Mouse (Mus musculus) spleen, adult 10 weeks (tissue): ENCODE data around the gene Lyrm4. TPM values are rescaled to one million over a fixed set of nuclear protein-coding genes. Genes with fewer than 3 reads are reported as not detected.

Experiments
- polyA plus RNA-seq: library from polyadenylated mRNA; stranded (reverse); fragments of 350-450 nt; fragmentation: Illumina TruSeq; extraction: RNeasy Lipid Tissue Mini Kit (QIAGEN cat#74804); gene quantifications from one replicate; pipeline ENCODE4 v1.2.3, GENCODE M21; 2015; ENCODE audit warnings: low replicate concordance; ENCODE audit not compliant: insufficient read depth

Lyrm4 gene
- 7.6 TPM for polyA plus RNA-seq

DNA sequence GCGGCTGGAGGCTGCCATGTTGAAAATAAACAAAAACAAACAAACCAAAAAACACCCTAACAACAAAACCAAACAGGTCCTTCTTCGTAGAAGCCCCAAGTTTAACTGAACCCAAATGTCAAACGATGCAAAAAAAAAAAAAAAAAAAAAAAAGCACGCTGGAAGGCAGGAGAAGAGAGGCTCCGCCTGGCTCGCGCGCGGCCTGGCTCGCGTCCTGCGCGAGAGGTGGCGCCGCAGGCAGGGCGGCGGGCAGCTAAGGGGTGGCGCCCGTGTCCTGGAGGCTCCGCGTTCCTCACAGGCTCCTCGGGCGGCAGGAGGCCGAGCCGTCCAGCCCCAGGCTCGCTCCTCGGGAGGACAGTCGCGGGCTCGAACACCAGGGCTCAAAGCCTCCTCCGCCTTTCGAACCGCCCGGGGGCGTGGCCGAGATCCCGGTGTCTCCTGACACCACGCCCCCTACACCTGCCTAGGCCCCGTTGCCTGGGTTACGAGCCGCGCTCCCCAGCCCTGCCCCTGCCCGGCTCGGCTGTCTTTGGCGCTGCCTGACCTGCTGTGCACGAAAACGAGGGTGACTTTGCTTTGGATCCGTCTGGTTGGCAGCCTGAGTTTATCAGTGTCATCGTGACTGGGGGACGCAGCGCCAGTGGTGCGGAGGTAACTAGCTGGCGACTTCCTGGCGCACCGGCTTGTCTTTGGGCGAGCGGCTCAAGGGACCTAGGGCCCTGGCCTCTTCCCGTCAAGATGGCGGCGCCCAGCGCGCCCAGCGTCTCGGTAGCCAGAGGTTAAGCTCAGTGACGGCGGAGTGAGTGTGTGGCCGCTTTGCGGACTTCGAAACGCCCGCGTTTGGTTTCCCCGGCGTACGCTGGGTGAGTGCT is at the start of gene Lyrm4, which contains the start of gene Fars2:
TSS of gene Lyrm4 (minus strand) at position 384 of the 872 bp plus-strand sequence.
TSS of gene Fars2 (plus strand) at position 270 of the 872 bp plus-strand sequence.

DNA sequence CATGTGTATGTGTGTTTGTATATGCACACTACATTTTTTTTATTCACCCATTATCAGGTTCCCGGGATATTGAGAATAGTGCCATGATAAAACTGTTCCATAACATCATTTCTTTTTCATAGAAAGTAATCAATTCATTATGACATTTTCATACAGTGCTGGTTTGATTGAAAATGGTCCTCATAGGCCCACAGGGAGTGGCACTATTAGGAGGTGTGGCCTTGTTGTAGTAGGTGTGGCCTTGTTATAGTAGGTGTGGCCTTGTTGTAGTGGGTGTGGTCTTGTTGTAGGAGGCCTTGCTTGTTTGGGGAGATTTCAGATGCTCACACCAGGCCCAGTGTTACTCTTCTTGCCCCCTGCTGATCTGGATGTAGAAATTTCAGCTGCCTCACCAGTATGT is 158.8 kb downstream of the Lyrm4 start, which contains the start of gene Ppp1r3g:
TSS of gene Ppp1r3g (plus strand) at position 301 of the 400 bp plus-strand sequence.

Other genes with a start within 250 kb of the Lyrm4 start
- 9.1 TPM for gene Rpp40, start 211.2 kb downstream of the Lyrm4 start, polyA plus RNA-seq
- not detected for gene Ppp1r3g, start 158.7 kb downstream of the Lyrm4 start, polyA plus RNA-seq
- gene Fars2, start 114 bp downstream of the Lyrm4 start, polyA plus RNA-seq: 20.8 TPM